ENCODE assay signal across 9 mouse cellular contexts in genomic region chr3:94987578-94987977, GRCm38 (mm10). TPM values are rescaled to one million over a fixed set of nuclear protein-coding genes. Genes with fewer than 3 reads are reported as not detected.
A peak's percentile ranks its signal among the peaks of the same experiment; 100 is the strongest.
DNase-seq lines count a peak whose midpoint lies in the region; ATAC-seq and TF ChIP-seq lines count a peak whose summit lies in the region.
"Had no signal": no experiment of that assay in that cellular context is flagged by ENCODE, and none has a peak within 500 bp of the region (broad histone marks: within the 10 kb centered on the region; RNA-seq: fewer than 3 reads in every experiment).

No protein-coding gene starts in this region.

- no peak for TF ChIP-seq POLR2A in thymus, adult 2 months (IDR thresholded peaks at IDR 0.05; ENCODE audit: control insufficient read depth, extremely low read depth, insufficient read depth, low read length, poor library complexity)

- intact Hi-C loops in heart, postnatal 10 days (cut with DNase I) = no loop called here

- H3K27ac ChIP-seq in hindbrain, embryonic 13.5 days = no peak overlapping the region
- H3K27ac ChIP-seq in hindbrain, embryonic 14.5 days = no peak overlapping the region
- H3K27ac ChIP-seq in thymus, adult 2 months (ENCODE audit: control insufficient read depth, insufficient read depth, low read length) = no peak overlapping the region

- H3K9me3 ChIP-seq in hindbrain, embryonic 13.5 days = no peaks in the 10 kb centered on the region
- H3K9me3 ChIP-seq in hindbrain, embryonic 14.5 days (ENCODE audit: control insufficient read depth, low read length) = no peaks in the 10 kb centered on the region

- H3K36me3 ChIP-seq in hindbrain, embryonic 13.5 days = peaks cover 75% of the 10 kb centered on the region
- H3K36me3 ChIP-seq in hindbrain, embryonic 14.5 days (replicated peaks; ENCODE audit: control insufficient read depth, insufficient read depth) = peaks cover 70% of the 10 kb centered on the region
- H3K36me3 ChIP-seq in thymus, adult 2 months (ENCODE audit: control insufficient read depth, insufficient read depth, low read length) = peaks cover 43% of the 10 kb centered on the region

- H3K4me3 ChIP-seq in hindbrain, embryonic 13.5 days = no peak overlapping the region
- no peak overlapping the region for H3K4me3 ChIP-seq in hindbrain, embryonic 14.5 days (replicated peaks; ENCODE audit: low read length)
- no peak overlapping the region for H3K4me3 ChIP-seq in thymus, adult 2 months (ENCODE audit: control insufficient read depth, insufficient read depth, low read length)
- H3K4me3 ChIP-seq: erythroblast, embryonic 14.5 days had no signal

- H3K27me3 ChIP-seq in hindbrain, embryonic 13.5 days = no peaks in the 10 kb centered on the region
- H3K27me3 ChIP-seq in hindbrain, embryonic 14.5 days (ENCODE audit: control insufficient read depth, insufficient read depth, low read length) = no peaks in the 10 kb centered on the region
- no peaks in the 10 kb centered on the region for H3K27me3 ChIP-seq in thymus, adult 2 months (ENCODE audit: control insufficient read depth, insufficient read depth, low read length)

- H3K4me2 ChIP-seq in hindbrain, embryonic 13.5 days = no peak overlapping the region
- H3K4me2 ChIP-seq in hindbrain, embryonic 14.5 days (replicated peaks) = no peak overlapping the region

- ATAC-seq in hindbrain, embryonic 13.5 days (ENCODE audit: low FRiP score) = no peak
- no peak for ATAC-seq in hindbrain, embryonic 14.5 days (ENCODE audit: low FRiP score)
- ATAC-seq in common myeloid progenitor, adult 5-6 weeks (replicated peaks; ENCODE audit: low read depth, poor library complexity, severe bottlenecking) = peak; percentile 58; the same call in 1 of the 2 replicates

- DNase-seq in hindbrain, embryonic 14.5 days (ENCODE audit: low spot score) = no peak
- peak; percentile 92 to 93 for DNase-seq in heart, postnatal 10 days
- DNase-seq in lung, postnatal 36 days = peak; percentile 67
- DNase-seq in B cell, adult 2 months = no peak
- DNase-seq in thymus, adult 2 months = no peak
- DNase-seq in neural tube, embryonic 10.5 days (ENCODE audit: extremely low spot score, low spot score) = no peak

- H3K9ac ChIP-seq in hindbrain, embryonic 13.5 days = peak overlapping the region; percentile 5; the same call in 1 of the 2 replicates
- H3K9ac ChIP-seq in hindbrain, embryonic 14.5 days = no peak overlapping the region

- TF ChIP-seq CTCF in thymus, adult 2 months (IDR thresholded peaks at IDR 0.05; ENCODE audit: borderline replicate concordance, control insufficient read depth, extremely low read depth, insufficient read depth, low read length, poor library complexity) = no peak

- H3K4me1 ChIP-seq in hindbrain, embryonic 13.5 days (replicated peaks) = peaks cover 19% of the 10 kb centered on the region
- H3K4me1 ChIP-seq in hindbrain, embryonic 14.5 days (replicated peaks; ENCODE audit: control insufficient read depth, insufficient read depth, low read length) = 0 out of 2 replicates have a peak, but pooled peaks cover 8% of the 10 kb centered on the region
- no peaks in the 10 kb centered on the region for H3K4me1 ChIP-seq in thymus, adult 2 months (replicated peaks; ENCODE audit: control insufficient read depth, insufficient read depth, low read length)

RNA-seq across cellular contexts. Expression of gene Pi4kb, which starts 13.0 kb away (rescaled TPM):
- 23.2 and 24.7 TPM in 2 replicates for polyA plus RNA-seq in hindbrain, embryonic 13.5 days (2015; fragmentation: Nextera tagmentation; extraction: Ambion mirVana)
- 25.0 and 28.4 TPM in 2 replicates for polyA plus RNA-seq in hindbrain, embryonic 14.5 days (2014; fragmentation: Nextera tagmentation; extraction: Ambion mirVana)
- 11.6 and 43.0 TPM in 2 replicates for total RNA-seq in common myeloid progenitor, adult 5-6 weeks (2017)
- 10 to 100 TPM; 35.6 to 41.1 TPM for total RNA-seq in heart, postnatal 10 days (2021)
- polyA plus RNA-seq in thymus, adult 2 months (2012; rRNA removed) = 59.0 and 62.3 TPM in 2 replicates

RNA-seq across cellular contexts. Expression of gene Zfp687, which starts 27.7 kb away (rescaled TPM):
- 21.6 and 22.8 TPM in 2 replicates for polyA plus RNA-seq in hindbrain, embryonic 13.5 days (2015; fragmentation: Nextera tagmentation; extraction: Ambion mirVana)
- polyA plus RNA-seq in hindbrain, embryonic 14.5 days (2014; fragmentation: Nextera tagmentation; extraction: Ambion mirVana) = 19.6 and 21.2 TPM in 2 replicates
- 18.2 and 20.6 TPM in 2 replicates for total RNA-seq in common myeloid progenitor, adult 5-6 weeks (2017)
- 10 to 100 TPM; 20.3 to 24.3 TPM for total RNA-seq in heart, postnatal 10 days (2021)
- polyA plus RNA-seq in thymus, adult 2 months (2012; rRNA removed) = 57.1 and 61.2 TPM in 2 replicates

RNA-seq across cellular contexts. Expression of gene Rfx5, which starts 33.7 kb away (rescaled TPM):
- polyA plus RNA-seq in hindbrain, embryonic 13.5 days (2015; fragmentation: Nextera tagmentation; extraction: Ambion mirVana) = 5.4 and 5.5 TPM in 2 replicates
- 7.4 and 8.9 TPM in 2 replicates for polyA plus RNA-seq in hindbrain, embryonic 14.5 days (2014; fragmentation: Nextera tagmentation; extraction: Ambion mirVana)
- 24.3 and 27.3 TPM in 2 replicates for total RNA-seq in common myeloid progenitor, adult 5-6 weeks (2017)
- 10 to 100 TPM; 10.1 to 10.4 TPM for total RNA-seq in heart, postnatal 10 days (2021)
- polyA plus RNA-seq in thymus, adult 2 months (2012; rRNA removed) = 33.3 and 36.8 TPM in 2 replicates
- polyA plus RNA-seq: erythroblast, embryonic 14.5 days had no signal

RNA-seq across cellular contexts. Expression of gene Selenbp1, which starts 54.7 kb away (rescaled TPM):
- 10.1 and 14.1 TPM in 2 replicates for polyA plus RNA-seq in hindbrain, embryonic 13.5 days (2015; fragmentation: Nextera tagmentation; extraction: Ambion mirVana)
- polyA plus RNA-seq in hindbrain, embryonic 14.5 days (2014; fragmentation: Nextera tagmentation; extraction: Ambion mirVana) = 9.9 and 12.9 TPM in 2 replicates
- total RNA-seq in common myeloid progenitor, adult 5-6 weeks (2017) = 41.5 and 57.4 TPM in 2 replicates
- 10 to 100 TPM; 53.7 to 58.5 TPM for total RNA-seq in heart, postnatal 10 days (2021)
- polyA plus RNA-seq in thymus, adult 2 months (2012; rRNA removed) = 15.9 and 26.7 TPM in 2 replicates

RNA-seq across cellular contexts. Expression of gene Psmd4, which starts 54.8 kb away (rescaled TPM):
- 269 and 277 TPM in 2 replicates for polyA plus RNA-seq in hindbrain, embryonic 13.5 days (2015; fragmentation: Nextera tagmentation; extraction: Ambion mirVana)
- polyA plus RNA-seq in hindbrain, embryonic 14.5 days (2014; fragmentation: Nextera tagmentation; extraction: Ambion mirVana) = 238 and 248 TPM in 2 replicates
- 210 and 232 TPM in 2 replicates for total RNA-seq in common myeloid progenitor, adult 5-6 weeks (2017)
- total RNA-seq in heart, postnatal 10 days (2021) = 100 to 1,000 TPM; 140 to 142 TPM
- 212 and 227 TPM in 2 replicates for polyA plus RNA-seq in thymus, adult 2 months (2012; rRNA removed)

Comparison
In these comparisons a context has a peak if more than half of its experiments do, and no peak if none do; other contexts are left out.
1. DNase-seq: peak in heart, postnatal 10 days (2 of 2) and lung, postnatal 36 days (single experiment); none in hindbrain, embryonic 14.5 days (single experiment), B cell, adult 2 months (0 of 2), thymus, adult 2 months (single experiment) and neural tube, embryonic 10.5 days (single experiment).